Mouse (Mus musculus): ENCODE measurements at regions not wholly inside any gene's neighbourhood (a gene's known extent, or its start where the extent isn't known, plus 50 kb on each side); places are given as distances from the start of the nearest gene placed in this dataset.

- DNase-seq (ENCODE audit: low spot score), result peak; percentile 18
Measured at GRCm38 (mm10) chr16:71622664-71623063, 685.4 kb upstream of the Robo1 start.

- no peak for DNase-seq (ENCODE audit: low spot score)
Measured at GRCm38 (mm10) chr16:71640361-71640760, 667.7 kb upstream of the Robo1 start.

- peak; percentile 4 for DNase-seq (ENCODE audit: low spot score)
Measured at GRCm38 (mm10) chr16:71643223-71643622, 664.9 kb upstream of the Robo1 start.

GRCm38 (mm10) chr16:71678075-71678701 lies 629.9 kb upstream of the Robo1 start:
- no peak for DNase-seq (ENCODE audit: low spot score)

DNA sequence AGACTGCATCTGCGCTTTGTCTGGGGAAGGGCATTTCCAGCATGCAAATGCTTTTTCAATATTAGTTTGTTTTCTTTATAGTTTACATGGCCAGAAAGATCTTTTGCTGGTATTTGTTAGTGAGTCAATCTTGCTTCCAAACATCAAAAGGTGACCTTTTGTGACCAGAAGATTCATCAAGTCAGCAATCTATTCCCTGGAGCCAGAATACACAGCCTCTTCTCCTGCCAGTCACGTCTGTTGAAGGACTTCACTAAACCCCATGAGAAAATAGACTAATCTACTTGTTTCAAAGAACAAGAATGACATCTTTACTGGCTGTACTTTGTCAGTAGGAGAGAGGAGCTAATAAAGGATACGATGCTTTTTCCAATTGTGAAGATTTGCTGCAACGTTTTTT lies 614.6 kb upstream of the Robo1 start:
- no peak for DNase-seq (ENCODE audit: low spot score)

DNA sequence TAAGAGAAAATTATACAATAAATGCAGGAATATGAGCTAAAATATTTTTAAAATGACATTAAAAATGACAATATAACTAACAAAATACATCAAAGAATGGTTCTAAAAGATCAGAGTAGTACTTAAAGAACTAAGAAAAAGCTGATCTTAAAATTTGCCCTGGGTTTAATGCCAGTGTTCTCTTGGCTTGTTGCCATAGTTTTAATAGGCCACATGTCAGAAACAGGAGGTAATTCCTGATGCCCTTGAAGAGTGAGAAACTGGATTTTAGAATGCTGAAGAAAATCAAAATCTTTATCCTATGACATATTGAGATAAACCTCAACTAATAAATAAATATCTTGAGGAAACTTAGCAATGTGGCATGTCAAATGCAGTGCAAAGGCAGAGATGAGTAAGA lies 602.3 kb upstream of the Robo1 start:
- DNase-seq (ENCODE audit: low spot score), result no peak

- no peak for DNase-seq (ENCODE audit: low spot score)
Measured at GRCm38 (mm10) chr16:71709684-71710083, 598.4 kb upstream of the Robo1 start.

DNA sequence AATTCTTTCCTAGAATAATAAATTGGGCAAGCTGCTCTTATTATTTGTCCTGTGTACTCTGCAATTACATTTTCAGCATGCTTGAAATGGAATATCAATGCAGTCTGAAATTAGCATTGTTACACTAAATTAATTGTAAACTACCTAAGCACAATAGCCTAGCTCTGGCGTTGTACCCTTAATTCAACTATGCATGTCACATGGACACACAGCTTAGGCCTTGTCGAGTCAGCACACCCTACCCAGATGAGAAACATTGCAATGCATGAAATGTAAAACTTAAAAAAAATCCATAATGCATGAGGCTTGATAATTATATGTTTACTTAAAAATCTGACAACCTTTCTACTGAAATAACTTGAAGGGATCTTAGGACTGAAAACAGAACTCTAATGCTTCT lies 596.2 kb upstream of the Robo1 start:
- DNase-seq (ENCODE audit: low spot score), result no peak

- no peak for DNase-seq (ENCODE audit: low spot score)
Measured at GRCm38 (mm10) chr16:71717207-71717606, 590.9 kb upstream of the Robo1 start.

DNA sequence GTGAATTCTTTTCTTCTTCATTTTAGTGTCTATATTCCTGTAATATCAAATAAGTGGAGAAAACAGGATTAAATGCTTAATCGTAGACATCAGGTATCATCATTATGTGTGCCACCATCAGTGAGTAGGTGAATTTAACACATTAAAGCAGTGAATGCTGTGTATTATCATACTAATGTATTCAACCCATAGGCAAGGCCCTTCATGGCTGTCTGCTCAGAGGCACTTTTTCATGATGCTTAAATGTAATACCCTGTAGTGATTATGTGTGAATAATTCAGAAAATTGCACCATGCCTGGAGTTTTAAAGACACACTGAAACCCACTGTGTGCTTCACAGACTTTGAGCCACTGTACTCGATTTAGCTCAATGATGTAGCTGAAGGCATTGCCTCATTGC lies 583.2 kb upstream of the Robo1 start:
- DNase-seq (ENCODE audit: low spot score), result no peak

- DNase-seq (ENCODE audit: low spot score), result no peak
Measured at GRCm38 (mm10) chr16:71737941-71738340, 570.2 kb upstream of the Robo1 start.

GRCm38 (mm10) chr16:71739104-71739503 lies 569.0 kb upstream of the Robo1 start:
- no peak for DNase-seq (ENCODE audit: low spot score)

DNA sequence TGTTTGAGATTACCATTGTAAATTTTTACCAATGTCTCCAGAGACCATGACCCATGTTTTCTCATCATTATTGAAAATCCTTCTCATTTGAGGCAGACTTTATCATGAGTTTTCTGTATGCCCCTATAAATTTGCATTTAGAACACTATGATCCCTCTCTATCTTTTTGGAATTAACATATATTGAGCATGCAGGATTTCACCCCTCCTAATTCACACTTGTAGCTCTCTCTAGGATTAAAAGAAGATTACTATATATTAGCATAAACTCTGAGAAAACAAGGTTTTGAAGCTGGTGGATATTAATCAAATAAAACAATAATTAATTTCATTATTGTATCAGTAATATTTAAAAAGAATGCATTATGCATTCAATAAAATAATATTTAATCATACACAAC lies 527.2 kb upstream of the Robo1 start:
- no peak for DNase-seq (ENCODE audit: low spot score)

GRCm38 (mm10) chr16:71812840-71813239 lies 495.3 kb upstream of the Robo1 start:
- no peak for DNase-seq (ENCODE audit: low spot score)

- no peak for DNase-seq (ENCODE audit: low spot score)
Measured at GRCm38 (mm10) chr16:71835325-71835724, 472.8 kb upstream of the Robo1 start.

DNA sequence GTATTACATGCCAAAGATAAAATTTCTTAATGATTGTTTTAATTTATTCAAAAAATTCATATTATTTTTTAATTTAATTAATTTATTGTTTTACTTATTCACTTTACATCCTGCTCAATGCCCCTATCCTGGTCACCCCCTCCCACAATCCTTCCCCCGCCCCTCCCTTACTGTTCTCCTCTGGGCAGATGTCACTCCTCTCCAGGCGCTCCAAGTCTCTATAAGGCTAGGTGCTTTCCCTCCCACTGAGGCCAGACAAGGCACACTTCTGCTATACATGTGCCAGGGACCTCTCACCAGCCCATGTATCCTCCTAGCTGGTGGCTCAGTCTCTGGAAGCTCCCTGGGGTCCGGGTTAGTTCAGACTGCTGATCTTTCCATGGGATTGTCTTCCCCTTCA lies 458.0 kb upstream of the Robo1 start:
- no peak for DNase-seq (ENCODE audit: low spot score)

GRCm38 (mm10) chr16:71851590-71852190 lies 456.4 kb upstream of the Robo1 start:
- no peak for DNase-seq (ENCODE audit: low spot score)

GRCm38 (mm10) chr16:71857877-71858276 lies 450.2 kb upstream of the Robo1 start:
- DNase-seq (ENCODE audit: low spot score), result no peak

DNA sequence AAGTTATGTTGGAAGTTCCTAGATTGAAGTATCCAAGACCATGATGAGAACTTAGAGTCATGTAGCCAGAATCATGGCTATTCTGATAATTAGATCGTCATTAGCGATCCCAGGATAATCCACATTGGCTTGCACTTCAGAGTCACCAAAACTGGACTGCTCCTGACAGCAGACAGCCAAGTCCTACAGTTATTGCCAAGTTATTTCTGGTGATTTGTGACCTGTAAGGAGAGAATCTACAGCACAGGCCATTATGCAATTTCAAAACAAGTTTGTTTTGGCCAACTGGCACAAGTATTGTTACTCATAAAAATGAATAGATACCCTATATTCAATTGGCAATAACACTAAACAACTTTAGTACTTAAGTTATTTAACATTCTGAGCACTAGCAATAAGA lies 447.9 kb upstream of the Robo1 start:
- DNase-seq (ENCODE audit: low spot score), result no peak

- no peak for DNase-seq (ENCODE audit: low spot score)
Measured at GRCm38 (mm10) chr16:71885701-71886100, 422.4 kb upstream of the Robo1 start.

DNA sequence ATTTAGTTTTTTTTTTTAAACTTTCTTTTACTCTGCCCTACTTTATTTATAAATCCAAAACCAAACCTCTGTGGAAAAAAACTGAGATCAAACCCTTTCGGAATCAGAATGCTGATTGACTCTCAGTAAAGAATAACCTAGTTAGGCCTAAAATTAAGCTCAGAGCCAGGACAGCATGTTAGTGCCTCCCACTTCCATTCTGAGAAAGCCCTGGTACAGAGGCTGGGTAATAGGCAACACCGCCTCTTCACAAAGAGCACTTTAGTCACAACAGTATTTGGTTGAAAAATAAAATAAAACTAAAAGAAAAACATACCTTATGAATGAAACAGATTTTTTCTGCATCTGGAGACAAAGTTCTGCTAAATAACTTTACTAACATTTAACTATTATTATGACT lies 418.4 kb upstream of the Robo1 start:
- DNase-seq (ENCODE audit: low spot score), result no peak

DNA sequence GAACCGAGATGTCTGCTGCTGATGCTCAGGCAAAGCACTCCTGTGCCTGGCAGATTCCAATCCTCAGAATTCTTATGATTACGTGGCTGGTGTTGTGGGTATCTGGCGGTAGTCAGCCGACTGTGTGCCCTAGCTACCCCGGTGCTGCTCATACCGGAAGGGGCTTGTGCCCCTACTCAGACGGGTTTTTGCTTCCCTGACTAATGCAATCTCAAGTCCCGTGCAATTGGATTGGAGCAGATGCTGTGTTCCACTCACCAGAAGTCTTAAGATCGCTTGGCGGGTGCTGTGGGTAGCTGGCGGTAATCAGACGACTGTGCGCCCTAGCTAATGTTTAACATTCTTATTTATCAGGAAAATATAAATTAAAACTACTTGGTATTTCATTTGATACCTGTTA lies 385.0 kb upstream of the Robo1 start:
- DNase-seq (ENCODE audit: low spot score), result no peak

DNA sequence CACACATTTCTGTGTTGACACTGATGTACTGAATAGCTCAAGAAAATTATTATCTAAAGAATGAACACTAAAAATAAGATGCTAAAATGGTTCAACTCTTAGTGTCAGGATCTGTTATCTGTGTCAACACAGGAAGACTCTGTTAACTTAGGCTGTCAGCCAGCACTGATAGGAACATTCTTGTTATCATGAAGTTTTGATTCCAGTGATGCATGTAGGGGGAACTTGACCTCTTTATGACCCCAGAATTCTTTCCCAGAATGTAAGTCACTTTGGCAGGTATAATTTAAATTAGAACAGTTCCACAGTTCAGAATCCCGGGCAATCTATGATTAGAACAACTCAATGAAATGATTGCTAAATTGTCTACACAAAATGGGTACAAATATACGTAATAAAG lies 363.9 kb upstream of the Robo1 start:
- DNase-seq (ENCODE audit: low spot score), result no peak

DNA sequence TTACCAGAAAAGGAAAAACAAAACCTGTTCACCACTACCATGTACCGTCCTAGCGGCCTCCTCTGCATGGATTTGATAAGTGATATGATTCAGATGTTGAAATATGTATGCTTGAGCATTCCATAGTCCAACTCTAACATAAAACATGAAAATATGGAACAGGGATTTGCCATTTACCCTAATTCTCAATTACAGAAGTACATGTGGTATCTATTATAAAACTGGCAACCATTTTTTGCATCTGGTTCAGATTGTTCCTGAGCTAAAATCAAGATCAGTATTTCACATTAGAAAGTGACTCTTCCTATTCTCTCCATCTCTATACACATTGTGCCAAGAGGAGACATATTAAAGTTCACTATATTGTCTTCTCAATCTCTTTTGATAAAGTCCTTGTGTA lies 363.3 kb upstream of the Robo1 start:
- no peak for DNase-seq (ENCODE audit: low spot score)
